Mouse (Mus musculus) kidney, embryonic 15.5 days (tissue): ENCODE results near the gene Cenpa. TPM values are rescaled to one million over a fixed set of nuclear protein-coding genes. Genes with fewer than 3 reads are reported as not detected.
"Not testable (repeated sequence)": the region's sequence is repeated elsewhere in the genome, so short reads cannot be mapped to it uniquely, and the experiment has no call there.

Experiments used
- ATAC-seq: fragments of 200-750 bp; cut with Nextera tagmentation; replicated peaks from 2 replicates; pipeline ENCODE4 v1.8.0; 2017; ENCODE audit warnings: moderate TSS enrichment; ENCODE audit not compliant: low FRiP score
- H3K27ac ChIP-seq: fragments of 300-500 bp; sonication (generic); 2 replicates; pipeline ENCODE4 v1.5.1; 2015; ENCODE audit warnings: mild to moderate bottlenecking, inconsistent platforms
- H3K27me3 ChIP-seq: fragments of 300-500 bp; sonication (generic); 2 replicates; pipeline ENCODE4 v1.6.1; 2015; ENCODE audit warnings: inconsistent platforms
- H3K36me3 ChIP-seq: fragments of 300-500 bp; sonication (generic); 2 replicates; pipeline ENCODE4 v1.6.1; 2015; ENCODE audit warnings: inconsistent platforms
- H3K4me1 ChIP-seq: fragments of 300-500 bp; sonication (generic); 2 replicates; pipeline ENCODE4 v1.6.1; 2015; ENCODE audit warnings: inconsistent platforms
- H3K4me2 ChIP-seq: fragments of 300-500 bp; sonication (generic); 2 replicates; pipeline ENCODE4 v1.6.1; 2015; ENCODE audit warnings: moderate library complexity, mild to moderate bottlenecking, inconsistent platforms
- H3K4me3 ChIP-seq: fragments of 300-500 bp; sonication (generic); replicated peaks from 2 replicates; pipeline ENCODE4 v1.5.1; 2015; ENCODE audit warnings: mild to moderate bottlenecking, inconsistent platforms
- H3K9ac ChIP-seq: fragments of 300-500 bp; sonication (generic); 2 replicates; pipeline ENCODE4 v1.6.1; 2015; ENCODE audit warnings: mild to moderate bottlenecking, inconsistent platforms
- H3K9me3 ChIP-seq: fragments of 300-500 bp; sonication (generic); replicated peaks from 2 replicates; pipeline ENCODE4 v1.6.1; 2016; ENCODE audit warnings: inconsistent platforms
- WGBS: fragments of 180-500 bp; shearing (Covaris S2); methylation state at CpG from one replicate; pipeline ENCODE4 v1.1.7; 2015; ENCODE audit warnings: mixed read lengths; 5-methylcytosine and 5-hydroxymethylcytosine counted together
- polyA plus RNA-seq: library from polyadenylated mRNA; unstranded; fragments of >200 nt; fragmentation: Nextera tagmentation; extraction: Ambion mirVana; gene quantifications from 2 replicates; pipeline ENCODE4 v1.2.1, GENCODE M21; 2015

Gene Cenpa
- polyA plus RNA-seq, 1 experiment from 2014 or later = 308 TPM

GRCm38 (mm10) chr5:30668637-30669495 is 2.3 kb downstream of the Cenpa start:
- no peak overlapping the region for H3K9ac ChIP-seq
- no peaks in the 10 kb centered on the region for H3K9me3 ChIP-seq
- H3K4me1 ChIP-seq = peaks cover 23% of the 10 kb centered on the region
- no peak for ATAC-seq
- H3K36me3 ChIP-seq = peaks cover 56% of the 10 kb centered on the region
- WGBS = 91% methylated on average over 9 of the region's 9 CpGs
- H3K4me3 ChIP-seq = peak overlapping the region; percentile 91
- no peak overlapping the region for H3K27ac ChIP-seq
- no peaks in the 10 kb centered on the region for H3K27me3 ChIP-seq
- peak overlapping the region; percentile 67 for H3K4me2 ChIP-seq

- no peak for ATAC-seq
- 85% methylated on average over 3 of the region's 3 CpGs for WGBS
- H3K9me3 ChIP-seq = no peaks in the 10 kb centered on the region
- no peaks in the 10 kb centered on the region for H3K27me3 ChIP-seq
- peaks cover 23% of the 10 kb centered on the region for H3K4me1 ChIP-seq
- no peak overlapping the region for H3K4me2 ChIP-seq
- H3K9ac ChIP-seq = no peak overlapping the region
- no peak overlapping the region for H3K4me3 ChIP-seq
- H3K27ac ChIP-seq = no peak overlapping the region
- peaks cover 62% of the 10 kb centered on the region for H3K36me3 ChIP-seq
Observed at GRCm38 (mm10) chr5:30669496-30669830, 2.9 kb downstream of the Cenpa start.

GRCm38 (mm10) chr5:30670091-30670490 is 3.5 kb downstream of the Cenpa start:
- 92% methylated on average over 7 of the region's 7 CpGs for WGBS
- no peak overlapping the region for H3K4me3 ChIP-seq
- no peaks in the 10 kb centered on the region for H3K9me3 ChIP-seq
- no peaks in the 10 kb centered on the region for H3K27me3 ChIP-seq
- ATAC-seq = no peak
- peaks cover 23% of the 10 kb centered on the region for H3K4me1 ChIP-seq
- no peak overlapping the region for H3K4me2 ChIP-seq
- H3K36me3 ChIP-seq = peaks cover 66% of the 10 kb centered on the region
- H3K27ac ChIP-seq = no peak overlapping the region
- H3K9ac ChIP-seq = no peak overlapping the region

GRCm38 (mm10) chr5:30674001-30674400 is 7.4 kb downstream of the Cenpa start:
- 63% methylated on average over 7 of the region's 7 CpGs for WGBS

GRCm38 (mm10) chr5:30676800-30677199 is 10.2 kb downstream of the Cenpa start:
- 87% methylated on average over 7 of the region's 7 CpGs for WGBS
- H3K36me3 ChIP-seq = peaks cover 54% of the 10 kb centered on the region
- H3K27ac ChIP-seq = no peak overlapping the region
- H3K4me1 ChIP-seq = no peaks in the 10 kb centered on the region
- H3K9ac ChIP-seq = no peak overlapping the region
- no peak overlapping the region for H3K4me3 ChIP-seq
- no peak for ATAC-seq
- no peaks in the 10 kb centered on the region for H3K9me3 ChIP-seq
- H3K4me2 ChIP-seq = no peak overlapping the region
- H3K27me3 ChIP-seq = no peaks in the 10 kb centered on the region

More at GRCm38 (mm10) chr5:30674001-30674400, 7.4 kb downstream of the Cenpa start:
- peaks cover 3% of the 10 kb centered on the region for H3K4me1 ChIP-seq
- no peak overlapping the region for H3K27ac ChIP-seq
- peaks cover 82% of the 10 kb centered on the region for H3K36me3 ChIP-seq
- H3K9me3 ChIP-seq = no peaks in the 10 kb centered on the region
- no peak overlapping the region for H3K4me3 ChIP-seq
- no peak for ATAC-seq
- no peaks in the 10 kb centered on the region for H3K27me3 ChIP-seq
- H3K9ac ChIP-seq = no peak overlapping the region
- H3K4me2 ChIP-seq = no peak overlapping the region

GRCm38 (mm10) chr5:30678069-30678468 is 11.5 kb downstream of the Cenpa start:
- WGBS = 87% methylated on average over 3 of the region's 3 CpGs
- not testable (repeated sequence) for ATAC-seq, H3K4me3 ChIP-seq, H3K9ac ChIP-seq, H3K9me3 ChIP-seq, H3K27ac ChIP-seq, H3K4me1 ChIP-seq, H3K27me3 ChIP-seq, H3K4me2 ChIP-seq
- H3K36me3 ChIP-seq = peaks cover 41% of the 10 kb centered on the region

GRCm38 (mm10) chr5:30678722-30679296 is 12.2 kb downstream of the Cenpa start:
- H3K4me2 ChIP-seq = no peak overlapping the region
- H3K36me3 ChIP-seq = peaks cover 34% of the 10 kb centered on the region
- H3K9me3 ChIP-seq = no peaks in the 10 kb centered on the region
- no peak overlapping the region for H3K4me3 ChIP-seq
- WGBS = 93% methylated on average over 4 of the region's 4 CpGs
- H3K9ac ChIP-seq = no peak overlapping the region
- H3K4me1 ChIP-seq = no peaks in the 10 kb centered on the region
- H3K27me3 ChIP-seq = no peaks in the 10 kb centered on the region
- ATAC-seq = no peak
- H3K27ac ChIP-seq = no peak overlapping the region

- ATAC-seq = no peak
- H3K4me1 ChIP-seq = no peaks in the 10 kb centered on the region
Observed at GRCm38 (mm10) chr5:30679593-30679992, 13.0 kb downstream of the Cenpa start.

GRCm38 (mm10) chr5:30681970-30682369 is 15.4 kb downstream of the Cenpa start:
- Histone ChIP-seq H3K4me2 (no peak overlapping the region), H3K9ac (no peak overlapping the region), H3K4me1 (no peaks in the 10 kb centered on the region), H3K27ac (no peak overlapping the region), H3K36me3 (peaks cover 4% of the 10 kb centered on the region; the same call in 1 of the 2 replicates), H3K27me3 (no peaks in the 10 kb centered on the region), H3K9me3 (no peaks in the 10 kb centered on the region), H3K4me3 (no peak overlapping the region)
- no peak for ATAC-seq
- 87% methylated on average over 5 of the region's 5 CpGs for WGBS

More at GRCm38 (mm10) chr5:30679593-30679992, 13.0 kb downstream of the Cenpa start:
- peaks cover 27% of the 10 kb centered on the region for H3K36me3 ChIP-seq
- no peak overlapping the region for H3K4me3 ChIP-seq
- no peak overlapping the region for H3K27ac ChIP-seq
- 86% methylated on average over 5 of the region's 5 CpGs for WGBS
- H3K27me3 ChIP-seq = no peaks in the 10 kb centered on the region
- no peak overlapping the region for H3K4me2 ChIP-seq
- H3K9me3 ChIP-seq = no peaks in the 10 kb centered on the region
- H3K9ac ChIP-seq = no peak overlapping the region

GRCm38 (mm10) chr5:30682967-30683600 is 16.5 kb downstream of the Cenpa start:
- no peak for ATAC-seq
- Histone ChIP-seq H3K36me3 (no peaks in the 10 kb centered on the region), H3K4me3 (no peak overlapping the region), H3K9ac (no peak overlapping the region), H3K4me1 (no peaks in the 10 kb centered on the region), H3K27me3 (no peaks in the 10 kb centered on the region), H3K27ac (no peak overlapping the region), H3K9me3 (no peaks in the 10 kb centered on the region), H3K4me2 (no peak overlapping the region)

GRCm38 (mm10) chr5:30683993-30684392 is 17.4 kb downstream of the Cenpa start:
- Histone ChIP-seq H3K9ac (no peak overlapping the region), H3K4me1 (no peaks in the 10 kb centered on the region), H3K9me3 (no peaks in the 10 kb centered on the region), H3K4me2 (no peak overlapping the region), H3K4me3 (no peak overlapping the region), H3K36me3 (no peaks in the 10 kb centered on the region), H3K27me3 (no peaks in the 10 kb centered on the region), H3K27ac (no peak overlapping the region)
- ATAC-seq = no peak
- WGBS = 78% methylated on average over 3 of the region's 3 CpGs

GRCm38 (mm10) chr5:30686781-30687180 is 20.2 kb downstream of the Cenpa start:
- Histone ChIP-seq H3K27ac (no peak overlapping the region), H3K27me3 (no peaks in the 10 kb centered on the region), H3K36me3 (no peaks in the 10 kb centered on the region), H3K4me3 (no peak overlapping the region), H3K9ac (no peak overlapping the region), H3K4me2 (no peak overlapping the region), H3K9me3 (no peaks in the 10 kb centered on the region), H3K4me1 (no peaks in the 10 kb centered on the region)
- WGBS = 74% methylated on average over 3 of the region's 3 CpGs
- no peak for ATAC-seq
